Mouse (Mus musculus): ENCODE measurements at regions not wholly inside any gene's neighbourhood (a gene's known extent, or its start where the extent isn't known, plus 50 kb on each side); places are given as distances from the start of the nearest gene placed in this dataset.
A peak's percentile ranks its signal among the peaks of the same experiment; 100 is the strongest.

DNA sequence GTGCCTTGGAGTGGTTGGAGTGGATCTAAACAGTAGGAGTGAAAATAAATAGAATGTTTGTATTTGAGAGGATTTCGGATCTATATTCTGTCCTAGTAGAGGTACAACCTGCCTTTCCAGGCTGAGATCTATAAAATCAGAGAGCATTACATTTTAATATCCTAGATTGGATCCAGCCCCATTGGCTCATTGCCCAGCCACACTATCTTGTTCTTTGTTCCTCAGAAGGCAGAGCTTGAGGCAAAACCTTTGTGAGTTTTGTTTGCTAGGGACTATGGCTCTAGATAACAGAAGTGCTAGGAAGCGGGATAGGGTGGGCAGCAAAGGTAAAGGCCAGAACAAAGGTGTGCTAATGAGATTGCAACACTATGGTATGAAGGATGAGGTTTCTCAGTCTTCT, 78.7 kb upstream of the Cntln start:
- intact Hi-C loops (cut with DNase I), result no loop called here

DNA sequence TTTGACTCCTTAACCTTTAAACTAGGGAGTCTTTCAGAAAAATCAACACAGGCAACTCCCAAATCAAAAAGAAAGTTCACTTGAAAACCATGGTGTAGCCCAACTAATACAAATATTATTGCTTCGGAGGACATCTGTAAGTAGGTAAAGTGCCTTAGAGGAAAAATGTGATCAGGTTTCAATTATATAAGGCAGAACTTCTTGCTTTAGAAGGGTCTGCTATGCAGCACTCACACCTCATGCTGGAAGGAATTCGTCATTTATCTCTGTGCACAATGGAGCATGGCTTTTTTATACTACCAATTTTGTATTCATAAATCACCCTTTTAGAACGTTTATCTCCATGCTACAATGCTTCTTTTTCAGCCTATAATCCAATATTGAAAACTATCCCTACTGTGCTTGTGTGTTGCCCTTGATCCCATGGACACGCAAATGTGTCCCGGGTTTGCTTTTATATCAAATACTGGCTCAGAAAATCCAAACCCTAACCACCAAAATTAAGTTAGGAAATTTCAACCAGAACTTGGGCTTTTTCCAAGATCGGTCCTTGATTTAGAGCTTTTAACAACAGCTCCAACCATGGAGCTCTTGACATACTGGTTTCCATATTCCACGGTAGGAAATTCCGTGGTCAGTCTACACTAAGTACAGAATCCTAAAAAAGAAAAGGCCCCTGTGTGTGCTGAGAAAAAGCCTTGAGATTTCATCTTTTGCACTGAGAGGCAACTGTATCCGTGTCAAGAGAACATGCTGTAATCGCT, 90.8 kb upstream of the Cntln start:
- intact Hi-C loops (cut with DNase I), result no loop called here
- no peak for DNase-seq

More for the DNA sequence above, 78.7 kb upstream of the Cntln start:
- no peak for DNase-seq

- intact Hi-C loops (cut with DNase I), result no loop called here
- DNase-seq, result peak; percentile 9 to 16
Measured at GRCm38 (mm10) chr4:84786583-84786982, 97.5 kb upstream of the Cntln start.

- peak; percentile 4 to 5 for DNase-seq
- intact Hi-C loops (cut with DNase I), result no loop called here
Measured at GRCm38 (mm10) chr4:84768161-84768560, 93.1 kb upstream of the Bnc2 start.

DNA sequence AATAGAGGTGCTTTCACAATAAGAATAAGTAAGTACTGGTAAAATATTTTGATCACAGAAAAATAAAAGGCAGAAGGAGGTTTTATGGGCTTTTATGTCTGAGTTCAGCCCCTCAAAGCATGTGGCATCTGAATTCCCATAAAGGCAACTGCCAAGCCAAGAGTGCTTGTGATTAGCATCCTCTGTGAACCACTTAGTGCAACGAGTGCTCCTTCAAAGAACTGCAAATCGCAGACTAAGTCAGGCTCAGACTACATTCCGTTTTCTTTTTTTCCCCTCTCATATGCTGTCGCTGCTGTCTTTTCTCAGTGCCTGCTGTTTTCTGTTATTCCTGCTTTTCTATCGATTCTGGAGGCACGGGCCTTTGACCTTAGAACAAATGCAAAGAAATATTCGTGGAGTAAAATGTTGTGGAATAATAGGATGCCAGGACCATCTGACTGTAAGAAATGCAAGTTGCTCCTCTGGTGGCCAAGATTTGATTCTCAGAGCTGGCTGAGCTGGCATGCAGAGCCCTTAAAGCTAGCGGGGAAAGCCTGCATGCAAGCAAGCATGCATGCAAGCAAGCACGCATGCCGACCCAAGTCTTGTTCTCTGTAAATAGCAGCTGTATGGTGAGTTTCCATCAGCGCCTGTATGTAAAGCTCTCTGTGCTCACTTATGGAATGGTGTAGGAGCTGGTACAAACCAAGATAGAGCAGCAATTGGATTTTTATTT, 91.8 kb upstream of the Bnc2 start:
- intact Hi-C loops (cut with DNase I), result no loop called here
- DNase-seq, result no peak

GRCm38 (mm10) chr4:84757172-84757571, 82.1 kb upstream of the Bnc2 start:
- no peak for DNase-seq
- intact Hi-C loops (cut with DNase I), result no loop called here

DNA sequence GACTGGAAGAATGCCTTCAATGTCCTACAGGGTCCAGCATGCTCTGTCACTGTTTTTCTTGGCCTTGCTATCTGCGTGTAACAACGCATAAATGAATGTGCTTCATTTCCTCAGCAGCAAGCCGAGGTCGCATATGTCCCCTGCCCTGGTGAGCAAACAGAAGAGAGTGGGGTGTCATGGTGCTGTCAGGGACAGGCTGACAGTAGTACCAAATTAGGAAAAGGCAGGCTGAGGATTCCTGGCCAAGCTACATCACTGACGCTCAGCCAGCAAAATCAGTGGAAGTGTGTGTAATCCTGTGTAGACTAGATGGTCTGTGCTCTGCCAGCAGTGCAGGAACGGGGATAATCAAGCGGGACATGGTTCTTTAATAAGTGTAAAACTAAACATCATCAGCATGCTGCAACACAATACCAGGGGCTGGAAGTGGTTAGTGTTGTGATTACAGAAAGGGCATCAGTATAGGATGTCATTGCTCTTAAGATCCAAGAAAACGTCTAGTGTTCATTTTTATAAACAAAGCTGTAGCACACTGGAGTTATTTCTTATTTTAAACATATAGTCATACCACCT, 77.6 kb upstream of the Bnc2 start:
- DNase-seq, result peak; percentile 2 to 3
- intact Hi-C loops (cut with DNase I), result no loop called here

- intact Hi-C loops (cut with DNase I), result no loop called here
- no peak for DNase-seq
Measured at GRCm38 (mm10) chr4:84741301-84741700, 66.2 kb upstream of the Bnc2 start.

DNA sequence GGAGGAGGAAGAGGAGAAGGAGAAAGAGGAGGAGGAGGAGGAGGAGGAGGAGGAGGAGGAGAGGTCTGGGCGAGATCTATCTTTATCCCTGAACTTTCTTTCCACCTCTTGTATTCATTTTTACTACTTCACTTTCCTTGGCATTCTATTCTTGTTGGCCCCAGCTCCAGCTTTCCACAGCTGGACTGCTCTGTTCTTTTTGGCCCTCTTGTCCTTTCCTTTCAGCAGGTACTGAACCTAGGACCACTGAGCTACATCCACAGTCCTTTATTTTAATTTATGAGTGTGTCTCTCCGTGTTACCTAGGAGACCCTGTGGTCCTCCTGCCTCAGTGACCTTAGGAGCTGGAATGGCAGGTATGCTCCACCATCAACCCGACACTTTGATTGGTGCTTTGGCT, 65.7 kb upstream of the Bnc2 start:
- intact Hi-C loops (cut with DNase I), result no loop called here
- no peak for DNase-seq

Data from heart, postnatal 36 days (tissue).